Mouse (Mus musculus): ENCODE data around the gene Slc22a23.

GRCm38 (mm10) chr13:34150271-34151027 is 194.5 kb downstream of the Slc22a23 start:
- TF ChIP-seq MAX (IDR thresholded peaks at IDR 0.05; ENCODE audit: low read length) (no peak), CTCF (conservative IDR thresholded peaks at IDR 0.05 in 1 of 2, IDR thresholded peaks at IDR 0.05 in 1 of 2; ENCODE audit: low read depth in 2 of 2, low read length in 2 of 2) (no peak), NRF1 (IDR thresholded peaks at IDR 0.05; ENCODE audit: low read depth, low read length) (no peak), CHD2 (IDR thresholded peaks at IDR 0.05; ENCODE audit: low read length) (no peak), ETS1 (conservative IDR thresholded peaks at IDR 0.05; ENCODE audit: low read depth, low read length) (no peak), HCFC1 (IDR thresholded peaks at IDR 0.05; ENCODE audit: low read depth, low read length) (no peak), ZKSCAN1 (IDR thresholded peaks at IDR 0.05; ENCODE audit: borderline replicate concordance, low read depth, low read length) (no peak), POLR2A (IDR thresholded peaks at IDR 0.05; ENCODE audit: low read depth, low read length) (no peak), MAFK (IDR thresholded peaks at IDR 0.05; ENCODE audit: insufficient replicate concordance, low read length) (no peak), E2F4 (IDR thresholded peaks at IDR 0.05; ENCODE audit: insufficient replicate concordance, low read depth, low read length) (no peak)
